Mouse (Mus musculus) neural tube, embryonic 15.5 days (tissue): ENCODE measurements around the gene Cdc42ep1. TPM values are rescaled to one million over a fixed set of nuclear protein-coding genes. Genes with fewer than 3 reads are reported as not detected.

Experiments
- ATAC-seq: fragments of 200-750 bp; cut with Nextera tagmentation; 2 replicates; pipeline ENCODE4 v1.8.0; 2017; ENCODE audit warnings: mild to moderate bottlenecking, moderate TSS enrichment, moderate library complexity; ENCODE audit not compliant: low FRiP score
- H3K27ac ChIP-seq: fragments of 300-500 bp; sonication (generic); replicated peaks from 2 replicates; pipeline ENCODE4 v1.5.1; 2015; ENCODE audit warnings: mild to moderate bottlenecking, inconsistent platforms
- H3K27me3 ChIP-seq: fragments of 300-500 bp; sonication (generic); replicated peaks from 2 replicates; pipeline ENCODE4 v1.6.1; 2015; ENCODE audit warnings: inconsistent platforms
- H3K36me3 ChIP-seq: fragments of 300-500 bp; sonication (generic); 2 replicates; pipeline ENCODE4 v1.6.1; 2015; ENCODE audit warnings: inconsistent platforms
- H3K4me1 ChIP-seq: fragments of 300-500 bp; sonication (generic); 2 replicates; pipeline ENCODE4 v1.6.1; 2015; ENCODE audit warnings: inconsistent platforms
- H3K4me2 ChIP-seq: fragments of 300-500 bp; sonication (generic); 2 replicates; pipeline ENCODE4 v1.6.1; 2015; ENCODE audit warnings: inconsistent platforms, mild to moderate bottlenecking, moderate library complexity
- H3K4me3 ChIP-seq: fragments of 300-500 bp; sonication (generic); replicated peaks from 2 replicates; pipeline ENCODE4 v1.5.1; 2015; ENCODE audit warnings: mild to moderate bottlenecking, inconsistent platforms
- H3K9ac ChIP-seq: fragments of 300-500 bp; sonication (generic); replicated peaks from 2 replicates; pipeline ENCODE4 v1.6.1; 2015; ENCODE audit warnings: mild to moderate bottlenecking, inconsistent platforms
- H3K9me3 ChIP-seq: fragments of 300-500 bp; sonication (generic); replicated peaks from 2 replicates; pipeline ENCODE4 v1.6.1; 2016; ENCODE audit warnings: inconsistent platforms
- WGBS: fragments of 180-500 bp; shearing (Covaris S2); methylation state at CpG from one replicate; pipeline ENCODE4 v1.1.7; 2015; ENCODE audit warnings: mixed read lengths; 5-methylcytosine and 5-hydroxymethylcytosine counted together
- polyA plus RNA-seq: library from polyadenylated mRNA; unstranded; fragments of >200 nt; fragmentation: Nextera tagmentation; extraction: Ambion mirVana; gene quantifications from 2 replicates; pipeline ENCODE4 v1.2.1, GENCODE M21; 2015

Cdc42ep1 gene
- polyA plus RNA-seq, 1 experiment from 2014 or later: 12.0 TPM

- H3K4me1 ChIP-seq: peaks cover 22% of the 10 kb centered on the region
- peaks cover 29% of the 10 kb centered on the region for H3K27me3 ChIP-seq
- H3K4me3 ChIP-seq: no peak overlapping the region
- no peaks in the 10 kb centered on the region for H3K36me3 ChIP-seq
- no peak overlapping the region for H3K9ac ChIP-seq
- 93% methylated on average over 3 of the region's 3 CpGs for whole genome bisulfite sequencing
- H3K27ac ChIP-seq: no peak overlapping the region
- no peaks in the 10 kb centered on the region for H3K9me3 ChIP-seq
- no peak for ATAC-seq
- H3K4me2 ChIP-seq: no peak overlapping the region
Measured at GRCm38 (mm10) chr15:78807141-78807540, 35.3 kb upstream of the Cdc42ep1 start.

- Histone ChIP-seq H3K27me3 (peaks cover 11% of the 10 kb centered on the region), H3K9me3 (no peaks in the 10 kb centered on the region), H3K4me3 (no peak overlapping the region), H3K36me3 (no peaks in the 10 kb centered on the region), H3K9ac (no peak overlapping the region), H3K4me2 (no peak overlapping the region), H3K4me1 (peaks cover 4% of the 10 kb centered on the region; the same call in 1 of the 2 replicates), H3K27ac (no peak overlapping the region)
- ATAC-seq: no peak
- WGBS: 81% methylated on average over 2 of the region's 2 CpGs
Measured at GRCm38 (mm10) chr15:78808980-78809379, 33.4 kb upstream of the Cdc42ep1 start.

GRCm38 (mm10) chr15:78809739-78810138 lies 32.7 kb upstream of the Cdc42ep1 start:
- no peaks in the 10 kb centered on the region for H3K4me1 ChIP-seq
- H3K27ac ChIP-seq: no peak overlapping the region
- 0 out of 2 replicates have a peak, but pooled peaks cover 7% of the 10 kb centered on the region for H3K27me3 ChIP-seq
- H3K9ac ChIP-seq: no peak overlapping the region
- 62% methylated on average over 9 of the region's 9 CpGs for WGBS
- ATAC-seq: no peak
- no peak overlapping the region for H3K4me2 ChIP-seq
- H3K4me3 ChIP-seq: no peak overlapping the region
- H3K9me3 ChIP-seq: no peaks in the 10 kb centered on the region
- no peaks in the 10 kb centered on the region for H3K36me3 ChIP-seq

- 0 out of 2 replicates have a peak, but pooled peaks cover 3% of the 10 kb centered on the region for H3K27me3 ChIP-seq
- WGBS: 68% methylated on average over 9 of the region's 9 CpGs
- H3K4me3 ChIP-seq: no peak overlapping the region
- H3K9me3 ChIP-seq: no peaks in the 10 kb centered on the region
- ATAC-seq: no peak
- H3K9ac ChIP-seq: no peak overlapping the region
- no peak overlapping the region for H3K27ac ChIP-seq
- H3K4me1 ChIP-seq: no peaks in the 10 kb centered on the region
- H3K36me3 ChIP-seq: no peaks in the 10 kb centered on the region
- H3K4me2 ChIP-seq: no peak overlapping the region
Measured at GRCm38 (mm10) chr15:78810146-78810545, 32.3 kb upstream of the Cdc42ep1 start.

DNA sequence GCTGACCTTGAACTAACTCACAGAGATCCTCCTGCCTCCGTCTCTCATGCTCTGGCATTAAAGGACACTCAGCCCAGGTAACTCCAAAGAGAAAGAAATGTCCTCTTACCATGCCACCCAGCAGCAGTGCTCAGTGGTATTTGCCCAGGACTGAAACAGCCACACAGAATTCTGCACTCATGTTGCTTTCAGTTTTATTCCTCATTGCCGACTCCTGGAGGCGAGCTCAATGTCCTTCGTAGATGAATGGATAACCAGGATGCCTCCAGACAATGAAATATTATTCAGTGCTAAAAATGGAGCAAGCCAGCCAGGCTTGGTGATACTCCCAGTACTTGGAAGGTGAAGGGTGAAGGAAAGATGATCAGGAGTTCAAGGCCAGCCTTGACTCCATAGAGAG lies 28.8 kb upstream of the Cdc42ep1 start:
- no peaks in the 10 kb centered on the region for H3K36me3 ChIP-seq
- no peaks in the 10 kb centered on the region for H3K9me3 ChIP-seq
- H3K4me1 ChIP-seq: 0 out of 2 replicates have a peak, but pooled peaks cover 6% of the 10 kb centered on the region
- H3K27ac ChIP-seq: no peak overlapping the region
- WGBS: 87% methylated on average over 4 of the region's 4 CpGs
- no peak overlapping the region for H3K9ac ChIP-seq
- no peak for ATAC-seq
- no peak overlapping the region for H3K4me2 ChIP-seq
- no peaks in the 10 kb centered on the region for H3K27me3 ChIP-seq
- H3K4me3 ChIP-seq: no peak overlapping the region

GRCm38 (mm10) chr15:78815314-78816073 lies 26.9 kb upstream of the Cdc42ep1 start:
- Histone ChIP-seq H3K27ac (no peak overlapping the region), H3K27me3 (no peaks in the 10 kb centered on the region), H3K9ac (no peak overlapping the region), H3K9me3 (no peaks in the 10 kb centered on the region), H3K4me2 (no peak overlapping the region), H3K36me3 (no peaks in the 10 kb centered on the region), H3K4me3 (no peak overlapping the region), H3K4me1 (0 out of 2 replicates have a peak, but pooled peaks cover 6% of the 10 kb centered on the region)
- WGBS: 39% methylated on average over 11 of the region's 11 CpGs
- no peak for ATAC-seq

DNA sequence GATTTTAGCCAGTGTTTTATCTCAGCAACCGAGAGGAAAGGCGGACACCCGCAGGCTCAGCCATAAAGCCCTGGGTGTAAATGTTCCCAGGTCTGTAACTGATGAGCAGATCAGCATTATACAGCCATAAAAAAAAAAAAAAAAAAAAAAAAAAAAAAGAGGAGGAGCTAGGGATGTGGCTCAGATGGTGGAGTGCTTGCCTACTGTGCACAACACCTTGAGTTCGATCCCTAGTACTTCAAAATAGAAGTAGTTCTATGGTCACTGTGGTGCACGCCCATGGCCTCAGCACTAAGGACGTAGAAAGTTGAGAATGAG lies 26.4 kb upstream of the Cdc42ep1 start:
- no peaks in the 10 kb centered on the region for H3K9me3 ChIP-seq
- 0 out of 2 replicates have a peak, but pooled peaks cover 6% of the 10 kb centered on the region for H3K4me1 ChIP-seq
- 48% methylated on average over 6 of the region's 6 CpGs for WGBS
- H3K27me3 ChIP-seq: no peaks in the 10 kb centered on the region
- no peaks in the 10 kb centered on the region for H3K36me3 ChIP-seq
- no peak overlapping the region for H3K4me3 ChIP-seq
- no peak overlapping the region for H3K27ac ChIP-seq
- H3K9ac ChIP-seq: no peak overlapping the region
- H3K4me2 ChIP-seq: no peak overlapping the region
- no peak for ATAC-seq

DNA sequence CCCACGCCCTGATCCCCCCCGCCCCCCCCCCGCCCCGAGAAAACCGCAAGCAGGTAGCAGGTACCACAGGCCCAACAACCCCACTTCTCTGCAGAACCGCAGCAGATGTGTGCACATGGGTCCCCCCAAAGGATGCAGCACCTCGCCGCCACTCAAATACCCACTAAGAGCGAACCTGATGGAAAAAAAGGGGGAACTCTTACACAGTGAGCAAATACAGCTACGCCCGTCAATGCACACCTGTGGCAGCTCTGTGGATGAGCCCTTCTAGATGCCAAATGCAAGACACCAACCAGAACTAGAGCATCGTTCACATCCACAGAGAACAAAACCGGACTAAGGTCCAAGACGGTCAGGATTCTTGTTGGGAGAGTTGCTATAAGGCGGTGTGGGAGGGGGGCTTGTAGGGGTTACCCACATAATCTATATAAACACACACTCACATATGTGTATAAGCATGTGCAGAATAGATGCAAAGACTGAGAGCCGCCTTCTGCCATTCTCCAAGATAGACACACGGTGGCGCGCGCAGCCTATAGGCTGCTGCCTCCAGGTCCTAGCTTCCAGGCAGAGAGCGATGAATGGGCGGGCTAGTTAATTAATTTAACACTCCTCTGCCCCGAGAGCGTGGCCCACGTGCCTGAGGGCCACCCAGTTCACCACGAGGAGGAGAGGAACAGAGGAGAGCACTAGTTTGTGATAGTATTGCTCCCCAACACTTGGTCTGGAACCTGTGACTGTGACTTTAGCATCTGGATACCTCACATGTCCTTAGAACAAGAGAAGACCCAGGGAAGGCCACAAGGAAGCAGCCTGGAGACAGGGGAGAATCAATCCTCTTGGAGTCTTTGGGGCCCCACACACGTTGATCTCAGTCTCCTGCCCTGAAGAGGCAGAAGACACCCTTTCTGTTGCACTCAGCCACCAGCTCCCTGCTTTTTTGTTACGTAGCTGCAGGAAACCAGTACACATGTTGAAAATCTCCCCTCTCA lies 15.9 kb upstream of the Cdc42ep1 start:
- H3K36me3 ChIP-seq: no peaks in the 10 kb centered on the region
- ATAC-seq: peak; percentile 72
- WGBS: 24% methylated on average over 28 of the region's 28 CpGs
- H3K4me2 ChIP-seq: no peak overlapping the region
- H3K4me1 ChIP-seq: peaks cover 10% of the 10 kb centered on the region
- no peak overlapping the region for H3K9ac ChIP-seq
- H3K9me3 ChIP-seq: no peaks in the 10 kb centered on the region
- peaks cover 22% of the 10 kb centered on the region for H3K27me3 ChIP-seq
- H3K27ac ChIP-seq: no peak overlapping the region
- no peak overlapping the region for H3K4me3 ChIP-seq

DNA sequence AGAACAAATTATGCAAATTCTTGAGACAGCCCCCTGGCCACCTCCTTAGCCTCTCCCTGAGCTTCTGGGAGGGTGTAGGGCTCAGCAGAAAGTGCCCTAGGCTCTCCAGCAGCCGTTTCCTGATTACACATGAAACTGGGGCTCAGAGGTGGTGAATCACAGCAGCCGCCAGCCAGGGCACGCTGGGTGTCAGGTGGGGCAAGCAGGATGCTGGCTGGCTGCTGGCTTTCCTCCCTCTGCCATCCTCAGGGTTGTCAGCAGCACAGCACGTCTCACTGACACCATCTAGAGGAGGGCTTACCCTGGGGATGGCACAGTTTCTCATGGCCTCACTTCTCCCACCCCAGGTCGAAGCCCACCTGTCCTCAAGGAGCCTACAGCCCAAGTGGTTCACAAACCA lies 14.1 kb upstream of the Cdc42ep1 start:
- Histone ChIP-seq H3K9me3 (no peaks in the 10 kb centered on the region), H3K4me3 (no peak overlapping the region), H3K4me2 (no peak overlapping the region), H3K27me3 (peaks cover 22% of the 10 kb centered on the region), H3K4me1 (peaks cover 23% of the 10 kb centered on the region), H3K9ac (0 out of 2 replicates have a peak overlapping the region, but pooled peaks have one; percentile 28), H3K36me3 (no peaks in the 10 kb centered on the region), H3K27ac (no peak overlapping the region)
- 18% methylated on average over 5 of the region's 5 CpGs for WGBS
- ATAC-seq: no peak

GRCm38 (mm10) chr15:78829636-78830035 lies 12.8 kb upstream of the Cdc42ep1 start:
- H3K27me3 ChIP-seq: peaks cover 22% of the 10 kb centered on the region
- no peak for ATAC-seq
- H3K4me3 ChIP-seq: no peak overlapping the region
- no peak overlapping the region for H3K4me2 ChIP-seq
- 95% methylated on average over 1 of the region's 1 CpGs for WGBS
- H3K9ac ChIP-seq: no peak overlapping the region
- H3K4me1 ChIP-seq: peaks cover 30% of the 10 kb centered on the region
- no peaks in the 10 kb centered on the region for H3K36me3 ChIP-seq
- H3K27ac ChIP-seq: no peak overlapping the region
- no peaks in the 10 kb centered on the region for H3K9me3 ChIP-seq

- peaks cover 42% of the 10 kb centered on the region for H3K4me1 ChIP-seq
- no peaks in the 10 kb centered on the region for H3K9me3 ChIP-seq
- H3K27ac ChIP-seq: no peak overlapping the region
- H3K27me3 ChIP-seq: peaks cover 19% of the 10 kb centered on the region
- H3K9ac ChIP-seq: no peak overlapping the region
- WGBS: 67% methylated on average over 10 of the region's 10 CpGs
- H3K4me2 ChIP-seq: no peak overlapping the region
- no peak for ATAC-seq
- no peaks in the 10 kb centered on the region for H3K36me3 ChIP-seq
- H3K4me3 ChIP-seq: no peak overlapping the region
Measured at GRCm38 (mm10) chr15:78830742-78831719, 11.4 kb upstream of the Cdc42ep1 start.
